Mouse (Mus musculus) G1E (cell line): ENCODE data around the gene 1700061G19Rik.

Source experiments
- CTCF ChIP-seq: IDR thresholded peaks from 2 replicates; pipeline ENCODE4 v1.5.1; 2012; ENCODE audit warnings: low read depth, low read length, inconsistent platforms, mixed read lengths
- GATA1 ChIP-seq: IDR thresholded peaks from 2 replicates; pipeline ENCODE4 v1.6.1; 2012; ENCODE audit warnings: borderline replicate concordance, low read length, inconsistent platforms, mixed read lengths
- GATA2 ChIP-seq: IDR thresholded peaks from 2 replicates; pipeline ENCODE4 v1.6.1; 2012; ENCODE audit warnings: low read depth, low read length, inconsistent platforms, borderline replicate concordance
- POLR2AphosphoS5 ChIP-seq: IDR thresholded peaks from 2 replicates; pipeline ENCODE4 v1.6.1; 2012; ENCODE audit warnings: low read depth, low read length, inconsistent platforms; ENCODE audit not compliant: insufficient replicate concordance
- TAL1 ChIP-seq: conservative IDR thresholded peaks from 2 replicates; pipeline ENCODE4 v1.6.1; 2012; ENCODE audit warnings: low read depth, low read length, inconsistent platforms, mixed read lengths

- TF ChIP-seq GATA1, result no peak
- TF ChIP-seq CTCF, result no peak
- no peak for TF ChIP-seq POLR2AphosphoS5
- no peak for TF ChIP-seq TAL1
- no peak for TF ChIP-seq GATA2
Measured at GRCm38 (mm10) chr17:56843678-56844077, 31.6 kb upstream of the 1700061G19Rik start.
